Mouse (Mus musculus) G1E (cell line): ENCODE measurements around the gene Olfr1051.

Experiments used
- CTCF ChIP-seq: IDR thresholded peaks from 2 replicates; pipeline ENCODE4 v1.5.1; 2012; ENCODE audit warnings: low read depth, low read length, inconsistent platforms, mixed read lengths
- POLR2AphosphoS5 ChIP-seq: IDR thresholded peaks from 2 replicates; pipeline ENCODE4 v1.6.1; 2012; ENCODE audit warnings: low read depth, low read length, inconsistent platforms; ENCODE audit not compliant: insufficient replicate concordance

DNA sequence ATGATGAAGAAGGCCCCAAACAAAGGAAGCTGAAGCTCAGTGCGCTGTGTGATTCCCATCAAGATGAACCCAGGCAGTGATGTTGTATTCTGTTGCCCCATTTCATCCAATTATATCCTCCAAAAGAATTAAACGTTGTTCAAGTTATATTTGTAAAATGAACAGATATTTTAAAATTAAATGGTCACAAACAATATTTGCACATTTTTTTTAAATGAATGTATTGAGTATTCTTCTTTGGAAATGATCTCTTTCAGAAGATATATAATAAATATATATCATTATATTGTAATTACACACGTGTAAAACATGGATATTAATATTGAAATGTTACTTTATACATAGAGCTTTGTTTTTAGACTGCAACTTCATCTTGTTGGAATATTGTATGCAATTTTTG is 36.3 kb upstream of the Olfr1051 start, which contains the start of gene Olfr1053:
- TF ChIP-seq CTCF (no peak), POLR2AphosphoS5 (no peak)
